Mouse (Mus musculus) embryonic facial prominence, embryonic 14.5 days (tissue): ENCODE data around the gene Snx11. TPM values are rescaled to one million over a fixed set of nuclear protein-coding genes. Genes with fewer than 3 reads are reported as not detected.

Source experiments
- ATAC-seq: fragments of 200-750 bp; cut with Nextera tagmentation; 2 replicates; pipeline ENCODE4 v1.8.0; 2017; ENCODE audit warnings: low read depth, moderate number of reproducible peaks, moderate TSS enrichment
- DNase-seq: peaks from one replicate; pipeline ENCODE4 v3.0.0-alpha.2; 2015; ENCODE audit warnings: low spot score
- H3K27ac ChIP-seq: fragments of 300-500 bp; sonication (generic); replicated peaks from 2 replicates; pipeline ENCODE4 v1.5.1; 2014; ENCODE audit warnings: low read depth, mild to moderate bottlenecking, low read length, moderate library complexity
- H3K27me3 ChIP-seq: fragments of 300-500 bp; sonication (generic); replicated peaks from 2 replicates; pipeline ENCODE4 v1.6.1; 2014; ENCODE audit warnings: low read length; ENCODE audit not compliant: control insufficient read depth, insufficient read depth
- H3K36me3 ChIP-seq: fragments of 300-500 bp; sonication (generic); 2 replicates; pipeline ENCODE4 v1.6.1; 2014; ENCODE audit warnings: low read length, mixed read lengths; ENCODE audit not compliant: control insufficient read depth, insufficient read depth
- H3K4me1 ChIP-seq: fragments of 300-500 bp; sonication (generic); 2 replicates; pipeline ENCODE4 v1.6.1; 2014; ENCODE audit warnings: antibody characterized with exemption, low read length; ENCODE audit not compliant: control insufficient read depth, insufficient read depth
- H3K4me2 ChIP-seq: fragments of 300-500 bp; sonication (generic); 2 replicates; pipeline ENCODE4 v1.6.1; 2014; ENCODE audit warnings: low read depth, mild to moderate bottlenecking, low read length, moderate library complexity, mixed read lengths
- H3K4me3 ChIP-seq: fragments of 300-500 bp; sonication (generic); 2 replicates; pipeline ENCODE4 v1.5.1; 2014; ENCODE audit warnings: low read depth, mild to moderate bottlenecking, low read length
- H3K9ac ChIP-seq: fragments of 300-500 bp; sonication (generic); 2 replicates; pipeline ENCODE4 v1.6.1; 2014; ENCODE audit warnings: low read depth, mild to moderate bottlenecking, low read length, moderate library complexity, mixed read lengths
- H3K9me3 ChIP-seq: fragments of 300-500 bp; sonication (generic); 2 replicates; pipeline ENCODE4 v1.6.1; 2016; ENCODE audit warnings: low read length; ENCODE audit not compliant: control insufficient read depth
- WGBS: fragments of 180-500 bp; shearing (Covaris S2); extraction: QIAGEN DNeasy Blood & Tissue Kit; methylation state at CpG from one replicate; pipeline ENCODE4 v1.1.7; 2014; 5-methylcytosine and 5-hydroxymethylcytosine counted together
- polyA plus RNA-seq: library from polyadenylated mRNA; unstranded; fragments of >200 nt; fragmentation: Nextera tagmentation; extraction: Ambion mirVana; gene quantifications from 2 replicates; pipeline ENCODE4 v1.2.1, GENCODE M21; 2014

Gene Snx11
- polyA plus RNA-seq: 11.2 and 11.7 TPM in 2 replicates

GRCm38 (mm10) chr11:96776968-96777962 is at the start of gene Snx11:
Gene Snx11 (minus strand): TSS chr11:96777559.
- H3K9ac ChIP-seq: peak within 1 kb of the TSS; percentile 63
- ATAC-seq: peak; percentile 99
- H3K27me3 ChIP-seq: no peaks in the 10 kb centered on the region
- H3K4me3 ChIP-seq: peak within 1 kb of the TSS; percentile 64
- peaks cover 10% of the 10 kb centered on the region; the same call in 1 of the 2 replicates for H3K36me3 ChIP-seq
- 1% methylated on average over 52 of the region's 59 CpGs for WGBS
- DNase-seq: peak; percentile 98
- no peaks in the 10 kb centered on the region for H3K9me3 ChIP-seq
- peak within 1 kb of the TSS; percentile 79 for H3K4me2 ChIP-seq
- H3K27ac ChIP-seq: peak within 1 kb of the TSS; percentile 87
- peaks cover 9% of the 10 kb centered on the region; the same call in 1 of the 2 replicates for H3K4me1 ChIP-seq

DNA sequence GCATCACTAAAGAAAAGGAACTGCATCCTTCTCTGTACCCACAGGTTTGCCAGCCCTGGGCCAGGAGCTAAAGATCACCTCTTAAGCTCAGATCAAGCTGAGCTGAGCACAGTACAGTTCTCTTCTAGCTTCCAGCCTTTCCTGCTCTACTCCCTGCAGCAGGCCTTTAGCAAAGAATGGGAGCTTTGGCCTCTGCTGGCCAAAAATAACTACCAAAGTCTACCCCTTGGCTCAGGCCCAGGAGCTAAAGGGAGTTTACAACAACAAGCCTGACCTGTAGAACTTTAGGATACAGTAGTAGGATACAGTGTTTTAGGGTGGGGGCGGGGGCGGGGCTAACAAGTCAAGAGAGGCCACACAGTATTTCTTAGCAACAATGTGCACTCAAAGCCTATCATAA is 49.1 kb upstream of the Snx11 start:
- peaks cover 55% of the 10 kb centered on the region for H3K4me1 ChIP-seq
- H3K27ac ChIP-seq: peak overlapping the region; percentile 39
- H3K9ac ChIP-seq: peak overlapping the region; percentile 5
- peak overlapping the region; percentile 90 for H3K4me2 ChIP-seq
- H3K9me3 ChIP-seq: no peaks in the 10 kb centered on the region
- 74% methylated on average over 2 of the region's 2 CpGs for WGBS
- ATAC-seq (no peak), DNase-seq (no peak)
- no peaks in the 10 kb centered on the region for H3K27me3 ChIP-seq
- H3K4me3 ChIP-seq: no peak overlapping the region
- peaks cover 38% of the 10 kb centered on the region for H3K36me3 ChIP-seq

DNA sequence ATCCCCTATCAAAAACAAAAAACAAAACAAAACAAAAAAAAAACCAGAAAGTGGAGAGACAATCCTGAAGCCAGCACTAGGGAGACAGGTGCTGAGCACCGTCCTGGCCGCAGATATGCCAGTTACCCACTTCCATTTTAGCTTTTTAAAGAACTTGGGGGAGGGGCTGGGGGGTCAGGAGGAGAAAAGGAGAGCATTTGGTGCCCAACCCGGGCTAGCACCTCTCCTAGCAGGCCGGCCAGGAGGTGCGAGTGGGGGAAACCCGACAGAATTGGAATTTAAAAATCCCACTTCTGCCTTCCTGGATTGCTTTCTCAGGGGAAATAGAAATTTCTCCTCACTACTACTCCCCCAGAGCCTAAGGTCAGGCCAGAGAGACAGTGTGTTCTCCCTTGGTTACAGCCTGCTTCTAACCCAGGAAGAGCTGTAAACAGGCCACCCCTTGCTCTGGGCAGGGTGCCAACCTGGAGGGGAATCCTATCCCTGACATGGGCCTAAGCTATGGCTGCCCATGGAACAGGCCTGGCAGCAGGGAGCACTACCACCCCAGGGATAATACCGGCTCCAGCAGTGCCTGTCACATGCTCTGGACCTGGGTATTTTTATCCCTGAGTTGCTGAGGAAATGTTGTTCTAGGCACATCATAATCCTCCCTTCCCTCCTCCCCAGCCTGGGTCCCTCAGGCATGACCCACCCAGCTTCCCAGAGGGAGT is 47.6 kb upstream of the Snx11 start:
- H3K27ac ChIP-seq: peak overlapping the region; percentile 73
- H3K4me1 ChIP-seq: peaks cover 55% of the 10 kb centered on the region
- DNase-seq (peak; percentile 87), ATAC-seq (no peak)
- peak overlapping the region; percentile 90 for H3K4me2 ChIP-seq
- H3K9me3 ChIP-seq: no peaks in the 10 kb centered on the region
- H3K27me3 ChIP-seq: no peaks in the 10 kb centered on the region
- H3K4me3 ChIP-seq: 0 out of 2 replicates have a peak overlapping the region, but pooled peaks have one; percentile 44
- H3K9ac ChIP-seq: no peak overlapping the region
- WGBS: 45% methylated on average over 7 of the region's 7 CpGs
- peaks cover 54% of the 10 kb centered on the region for H3K36me3 ChIP-seq

GRCm38 (mm10) chr11:96823880-96824782 is 46.8 kb upstream of the Snx11 start:
- no peaks in the 10 kb centered on the region for H3K9me3 ChIP-seq
- H3K4me3 ChIP-seq: peak overlapping the region; percentile 44
- H3K27me3 ChIP-seq: no peaks in the 10 kb centered on the region
- H3K27ac ChIP-seq: peak overlapping the region; percentile 73
- DNase-seq (peak; percentile 97), ATAC-seq (peak; percentile 91)
- H3K4me2 ChIP-seq: peak overlapping the region; percentile 90
- H3K9ac ChIP-seq: peak overlapping the region; percentile 62
- H3K36me3 ChIP-seq: peaks cover 62% of the 10 kb centered on the region
- WGBS: under 1% methylated on average over 19 of the region's 26 CpGs
- H3K4me1 ChIP-seq: peaks cover 55% of the 10 kb centered on the region

- H3K4me1 ChIP-seq: peaks cover 50% of the 10 kb centered on the region
- H3K36me3 ChIP-seq: peaks cover 69% of the 10 kb centered on the region
- 12% methylated on average over 6 of the region's 13 CpGs for WGBS
Measured at GRCm38 (mm10) chr11:96823471-96823837, 46.1 kb upstream of the Snx11 start.

GRCm38 (mm10) chr11:96822675-96823470 is 45.5 kb upstream of the Snx11 start:
- Histone ChIP-seq H3K4me2 (peak overlapping the region; percentile 90), H3K9ac (peak overlapping the region; percentile 62; the same call in 1 of the 2 replicates), H3K9me3 (no peaks in the 10 kb centered on the region), H3K4me3 (peak overlapping the region; percentile 44), H3K27ac (no peak overlapping the region), H3K4me1 (peaks cover 44% of the 10 kb centered on the region), H3K27me3 (no peaks in the 10 kb centered on the region), H3K36me3 (peaks cover 75% of the 10 kb centered on the region)
- DNase-seq (no peak), ATAC-seq (no peak)
- 42% methylated on average over 4 of the region's 4 CpGs for WGBS

More at GRCm38 (mm10) chr11:96823471-96823837, 46.1 kb upstream of the Snx11 start:
- Histone ChIP-seq H3K27ac (peak overlapping the region; percentile 73), H3K9ac (peak overlapping the region; percentile 62), H3K9me3 (no peaks in the 10 kb centered on the region), H3K4me3 (peak overlapping the region; percentile 44), H3K4me2 (peak overlapping the region; percentile 90), H3K27me3 (no peaks in the 10 kb centered on the region)
- no peak for ATAC-seq
- no peak for DNase-seq

DNA sequence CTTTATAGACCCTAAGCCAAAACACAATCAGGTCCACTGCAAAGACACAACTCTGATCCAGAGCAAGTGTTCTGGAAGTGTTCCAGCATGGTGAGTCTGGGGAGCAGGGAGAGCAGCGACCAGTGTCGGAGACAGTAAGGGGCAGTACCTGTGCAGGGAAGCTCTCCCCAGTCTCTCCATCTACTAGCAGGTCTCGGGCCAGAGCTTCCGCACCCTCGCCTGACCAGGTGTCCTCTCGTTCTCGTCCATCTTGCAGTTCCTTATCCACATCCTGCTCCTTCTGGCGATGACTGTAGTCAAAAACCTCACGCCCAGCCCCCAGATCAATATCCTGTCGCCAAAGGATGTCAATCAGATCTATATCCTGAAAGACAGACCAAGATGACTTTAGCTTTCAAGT is 44.6 kb upstream of the Snx11 start:
- Histone ChIP-seq H3K27ac (no peak overlapping the region), H3K4me1 (peaks cover 38% of the 10 kb centered on the region), H3K4me2 (no peak overlapping the region), H3K9ac (no peak overlapping the region), H3K4me3 (no peak overlapping the region), H3K27me3 (no peaks in the 10 kb centered on the region), H3K36me3 (peaks cover 75% of the 10 kb centered on the region), H3K9me3 (no peaks in the 10 kb centered on the region)
- WGBS: 83% methylated on average over 10 of the region's 10 CpGs
- DNase-seq: no peak
- no peak for ATAC-seq
